Mouse (Mus musculus) Patski (cell line): Measurements from ENCODE around the gene Ajm1. TPM values are rescaled to one million over a fixed set of nuclear protein-coding genes. Genes with fewer than 3 reads are reported as not detected.

Experiments used
- ATAC-seq: fragments of 100-300 bp; one replicate; pipeline ENCODE4 v1.8.0; 2021
- CTCF ChIA-PET: fragments of 350-600 bp; sonication (Branson Sonifier 250); formaldehyde crosslinking; loops from one replicate; lab custom pipeline; 2022; ENCODE audit warnings: inconsistent platforms; lab: Charles Lee
- POLR2A ChIA-PET: fragments of 350-600 bp; sonication (Branson Sonifier 250); formaldehyde crosslinking; loops from one replicate; lab custom pipeline; 2022; ENCODE audit warnings: antibody characterized with exemption, inconsistent platforms; lab: Charles Lee
- DNase-seq: peaks from one replicate; pipeline ENCODE4 v3.0.0-alpha.2; 2011; ENCODE audit warnings: low read depth, low spot score
- H3K27me3 ChIP-seq: fragments of 371-371 bp; one replicate; pipeline ENCODE4 v1.5.1; 2021
- CTCF ChIP-seq: fragments of 100-300 bp; IDR thresholded peaks from one replicate; pipeline ENCODE4 v1.5.1; 2021
- in situ Hi-C: fragments of 300-500 bp; cut with MboI; formaldehyde crosslinking; loops from 3 replicates; pipeline ENCODE4 v1.11.1; 2018; ENCODE audit warnings: low pct_unique_long_range_greater_than_20kb, mixed read lengths
- polyA plus RNA-seq: library from polyadenylated mRNA; unstranded; gene quantifications from one replicate; pipeline ENCODE4 v1.2.3, GENCODE M21; 2021

Gene Ajm1
- 4.0 TPM for polyA plus RNA-seq

GRCm38 (mm10) chr2:25581294-25581864, at the start of gene Ajm1:
TSS of gene Ajm1 (minus strand) at chr2:25581757.
- in situ Hi-C loops: no loop called here
- H3K27me3 ChIP-seq: no peaks in the 10 kb centered on the region
- ATAC-seq (peak; percentile 64), DNase-seq (no peak)
- TF ChIP-seq CTCF: no peak
- ChIA-PET POLR2A (interaction anchor here (0.8 to 1.3 kb wide), 2 partner anchors 24 to 27 kb away, joined by 3 to 6 read pairs; partner anchors contain the start of gene Edf1), CTCF (interaction anchor here (0.7 to 3.2 kb wide), 13 partner anchors 9 to 152 kb away, joined by 3 to 30 read pairs (median 4); partner anchors contain the start of genes Edf1 and Rabl6)

GRCm38 (mm10) chr2:25628738-25629137, 47.2 kb upstream of the Ajm1 start:
- no peak for DNase-seq
- ATAC-seq: no peak
- no peak for TF ChIP-seq CTCF
- ChIA-PET POLR2A (no interaction called here), CTCF (no interaction called here)
- peaks cover 22% of the 10 kb centered on the region for H3K27me3 ChIP-seq
- in situ Hi-C loops: no loop called here

GRCm38 (mm10) chr2:25627811-25628210, 46.3 kb upstream of the Ajm1 start, which contains the start of gene Fcna:
TSS of gene Fcna (minus strand) at chr2:25628030.
- DNase-seq: no peak
- ATAC-seq: no peak
- in situ Hi-C loops: no loop called here
- no peak for TF ChIP-seq CTCF
- peaks cover 19% of the 10 kb centered on the region for H3K27me3 ChIP-seq
- CTCF ChIA-PET: interaction anchor here (0.7 kb wide), 1 partner anchor 29 kb away, joined by 3 read pairs; no protein-coding TSS in a partner anchor
- POLR2A ChIA-PET: no interaction called here

- no peak for TF ChIP-seq CTCF
- ATAC-seq (no peak), DNase-seq (no peak)
- peaks cover 19% of the 10 kb centered on the region for H3K27me3 ChIP-seq
- ChIA-PET POLR2A (no interaction called here), CTCF (no interaction called here)
- in situ Hi-C loops: no loop called here
These were observed 44.4 kb upstream of the Ajm1 start for GRCm38 (mm10) chr2:25625986-25626385.

- ChIA-PET POLR2A (interaction anchor here (1.2 kb wide), 1 partner anchor 12 kb away, joined by 4 read pairs; no protein-coding TSS in a partner anchor), CTCF (interaction anchor here (2.1 kb wide), 1 partner anchor 9 kb away, joined by 4 read pairs; no protein-coding TSS in a partner anchor)
- peak; percentile 67 for ATAC-seq
- H3K27me3 ChIP-seq: peaks cover 10% of the 10 kb centered on the region
- DNase-seq: no peak
- in situ Hi-C loops: no loop called here
- no peak for TF ChIP-seq CTCF
These were observed 40.0 kb upstream of the Ajm1 start, which contains the start of gene Tmem141 for GRCm38 (mm10) chr2:25621229-25622200. TSS of gene Tmem141 (minus strand) at chr2:25622005.

- in situ Hi-C loops: no loop called here
- TF ChIP-seq CTCF: no peak
- H3K27me3 ChIP-seq: peaks cover 7% of the 10 kb centered on the region
- no peak for ATAC-seq
- CTCF ChIA-PET: interaction anchor here (2.1 kb wide), 1 partner anchor 9 kb away, joined by 4 read pairs; no protein-coding TSS in a partner anchor
- POLR2A ChIA-PET: interaction anchor here (1.2 kb wide), 1 partner anchor 12 kb away, joined by 4 read pairs; no protein-coding TSS in a partner anchor
- DNase-seq: no peak
These were observed 39.3 kb upstream of the Ajm1 start for GRCm38 (mm10) chr2:25620852-25621228.

- ChIA-PET CTCF (interaction anchor here (2.1 kb wide), 1 partner anchor 8 kb away, joined by 4 read pairs; no protein-coding TSS in a partner anchor), POLR2A (interaction anchor here (1.2 kb wide), 1 partner anchor 11 kb away, joined by 4 read pairs; no protein-coding TSS in a partner anchor)
- no peak for TF ChIP-seq CTCF
- peaks cover 7% of the 10 kb centered on the region for H3K27me3 ChIP-seq
- DNase-seq: no peak
- ATAC-seq: no peak
- in situ Hi-C loops: no loop called here
These were observed 38.8 kb upstream of the Ajm1 start for GRCm38 (mm10) chr2:25620386-25620785.

GRCm38 (mm10) chr2:25617578-25617977, 36.0 kb upstream of the Ajm1 start, which contains the start of gene Ccdc183:
TSS of gene Ccdc183 (minus strand) at chr2:25617678.
- in situ Hi-C loops: no loop called here
- TF ChIP-seq CTCF: no peak
- POLR2A ChIA-PET: no interaction called here
- DNase-seq (no peak), ATAC-seq (no peak)
- CTCF ChIA-PET: no interaction called here
- H3K27me3 ChIP-seq: no peaks in the 10 kb centered on the region

- CTCF ChIA-PET: no interaction called here
These were observed 34.8 kb upstream of the Ajm1 start for GRCm38 (mm10) chr2:25616398-25616797.

GRCm38 (mm10) chr2:25608671-25609070, 27.1 kb upstream of the Ajm1 start:
- CTCF ChIA-PET: interaction anchor here (1.2 kb wide), 1 partner anchor 27 kb away, joined by 4 read pairs; the partner anchor contains the start of gene Ajm1
- ATAC-seq (no peak), DNase-seq (no peak)
- POLR2A ChIA-PET: interaction anchor here (0.6 to 1.3 kb wide), 3 partner anchors 12 to 246 kb away, joined by 3 to 4 read pairs (median 3); partner anchors contain the start of gene Ajm1
- TF ChIP-seq CTCF: no peak
- H3K27me3 ChIP-seq: no peaks in the 10 kb centered on the region
- in situ Hi-C loops: no loop called here

More at GRCm38 (mm10) chr2:25616398-25616797, 34.8 kb upstream of the Ajm1 start:
- no peak for DNase-seq
- POLR2A ChIA-PET: interaction anchor here (0.6 kb wide), 1 partner anchor 683 kb away, joined by 3 read pairs; no protein-coding TSS in a partner anchor
- in situ Hi-C loops: no loop called here
- no peak for TF ChIP-seq CTCF
- no peaks in the 10 kb centered on the region for H3K27me3 ChIP-seq
- ATAC-seq: no peak
